Mouse (Mus musculus) kidney, adult 2 months (tissue): ENCODE data around the gene L3mbtl3. TPM values are rescaled to one million over a fixed set of nuclear protein-coding genes. Genes with fewer than 3 reads are reported as not detected.

Source experiments
- DNase-seq: peaks from one replicate; pipeline ENCODE4 v3.0.0; 2021
- H3K27ac ChIP-seq: fragments of 200-500 bp; 2 replicates; pipeline ENCODE4 v1.5.1; 2012; ENCODE audit warnings: low read depth, low read length, control low read depth, inconsistent platforms; ENCODE audit not compliant: insufficient read depth
- H3K27me3 ChIP-seq: fragments of 200-500 bp; replicated peaks from 2 replicates; pipeline ENCODE4 v1.6.1; 2012; ENCODE audit warnings: mild to moderate bottlenecking, moderate library complexity, low read length, inconsistent platforms; ENCODE audit not compliant: control insufficient read depth, insufficient read depth
- H3K36me3 ChIP-seq: fragments of 200-500 bp; 2 replicates; pipeline ENCODE4 v1.6.1; 2012; ENCODE audit warnings: mild to moderate bottlenecking, moderate library complexity, low read length, inconsistent platforms; ENCODE audit not compliant: control insufficient read depth, insufficient read depth
- H3K4me1 ChIP-seq: fragments of 200-500 bp; 2 replicates; pipeline ENCODE4 v1.6.1; 2011; ENCODE audit warnings: low read length; ENCODE audit not compliant: control insufficient read depth, insufficient read depth
- H3K4me3 ChIP-seq: fragments of 200-500 bp; 2 replicates; pipeline ENCODE4 v1.5.1; 2011; ENCODE audit warnings: mild to moderate bottlenecking, low read depth, low read length, control low read depth; ENCODE audit not compliant: insufficient read depth
- CTCF ChIP-seq: fragments of 200-500 bp; conservative IDR thresholded peaks from 2 replicates; pipeline ENCODE4 v1.5.1; 2011; ENCODE audit warnings: low read depth, mild to moderate bottlenecking, control low read depth, low read length, moderate library complexity, mixed read lengths; ENCODE audit not compliant: insufficient read depth, insufficient read length
- POLR2A ChIP-seq: fragments of 200-500 bp; IDR thresholded peaks from one replicate; pipeline ENCODE4 v1.6.1; 2011; ENCODE audit warnings: low read depth, low read length, control low read depth
- WGBS: fragments of 180-500 bp; shearing (Covaris S2); methylation state at CpG from one replicate; pipeline ENCODE4 v1.1.7; 2018; 5-methylcytosine and 5-hydroxymethylcytosine counted together
- polyA plus RNA-seq: library from polyadenylated mRNA; depleted of rRNA; stranded (reverse); fragments of >200 nt; gene quantifications from 2 replicates; pipeline ENCODE4 v1.2.3, GENCODE M21; 2012

L3mbtl3 gene
- polyA plus RNA-seq, 1 experiment: 3.6 TPM

DNA sequence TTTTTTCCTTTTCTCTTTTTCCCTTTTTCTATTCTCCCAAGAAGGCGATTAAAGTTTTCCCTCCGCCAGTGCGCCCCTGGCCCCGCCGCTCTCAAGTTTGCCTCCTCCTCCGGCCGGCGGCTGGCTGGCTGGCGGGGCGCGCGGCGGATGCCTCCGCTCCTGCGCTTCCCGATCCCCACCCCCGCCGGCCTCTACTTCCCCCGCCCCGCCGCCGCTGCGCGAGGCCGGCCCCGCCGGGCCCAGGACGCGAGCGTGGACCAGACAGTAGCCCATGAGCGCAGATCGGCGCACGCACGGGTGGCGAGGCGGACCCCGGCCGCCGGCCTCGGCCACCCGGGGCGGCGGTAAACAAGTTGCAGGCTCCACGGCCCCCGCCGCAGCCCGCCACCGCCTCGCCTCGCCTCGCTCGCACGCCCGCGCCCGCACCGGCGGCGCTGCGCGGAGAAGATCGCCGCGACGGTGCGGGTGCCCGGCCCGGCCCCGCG is 1.8 kb downstream of the L3mbtl3 start:
- peak; percentile 76 for DNase-seq
- peak overlapping the region; percentile 30 for H3K27ac ChIP-seq
- 1% methylated on average over 71 of the region's 71 CpGs for WGBS
- peak overlapping the region; percentile 98 for H3K4me3 ChIP-seq
- no peaks in the 10 kb centered on the region for H3K27me3 ChIP-seq
- no peaks in the 10 kb centered on the region for H3K4me1 ChIP-seq
- H3K36me3 ChIP-seq: no peaks in the 10 kb centered on the region
- TF ChIP-seq POLR2A: no peak
- TF ChIP-seq CTCF: no peak

DNA sequence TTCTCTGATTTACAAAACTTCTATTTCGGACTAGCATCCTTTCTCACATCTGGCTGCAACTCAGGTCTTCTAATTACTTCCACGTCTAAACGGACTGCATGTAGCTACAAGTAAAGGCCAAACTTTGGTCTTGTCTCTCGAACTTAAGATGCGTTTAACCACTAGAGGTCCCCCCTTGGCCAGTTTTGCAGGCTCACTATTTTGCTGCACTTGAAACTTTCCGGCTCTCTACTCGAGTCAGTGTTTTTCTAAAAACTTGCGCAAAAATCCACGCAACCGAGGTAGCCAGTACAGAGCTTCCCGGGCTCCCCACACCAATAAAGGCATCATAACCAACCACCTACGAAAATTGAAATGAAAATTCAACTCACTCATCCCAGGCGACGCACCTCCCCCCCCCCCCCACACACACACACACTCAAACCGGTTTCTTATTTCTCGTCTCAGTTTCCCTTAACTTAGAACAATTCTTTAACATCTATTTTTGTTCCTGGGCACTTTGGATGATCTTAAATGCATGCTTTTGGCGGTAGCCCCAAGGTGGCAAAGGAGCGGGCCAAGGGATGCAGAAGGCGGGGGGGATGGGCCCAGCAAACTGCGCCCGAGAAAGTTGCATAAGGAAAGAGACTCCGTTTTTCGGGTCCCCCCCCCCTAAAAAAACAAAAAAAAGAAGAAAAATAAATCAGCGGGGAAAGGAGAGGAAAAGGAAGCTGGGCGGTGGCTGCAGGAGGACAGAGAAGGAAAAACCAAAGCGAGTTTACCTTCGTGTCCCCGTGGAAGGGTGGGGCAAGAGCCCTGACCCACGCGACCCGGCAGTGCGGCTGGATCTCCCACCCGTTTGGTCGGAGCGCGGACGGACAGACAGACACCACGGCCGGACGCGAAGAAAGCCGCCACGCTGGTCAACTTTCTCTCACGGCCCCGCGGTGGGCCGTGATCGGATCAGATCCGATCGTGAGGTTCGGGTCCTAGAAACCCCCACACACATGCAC is 2.5 kb downstream of the L3mbtl3 start:
- TF ChIP-seq POLR2A: no peak
- peak; percentile 61 for TF ChIP-seq CTCF
- Histone ChIP-seq H3K36me3 (no peaks in the 10 kb centered on the region), H3K27ac (peak overlapping the region; percentile 30; the same call in 1 of the 2 replicates), H3K4me1 (no peaks in the 10 kb centered on the region), H3K4me3 (peak overlapping the region; percentile 98), H3K27me3 (no peaks in the 10 kb centered on the region)
- under 1% methylated on average over 51 of the region's 51 CpGs for WGBS
- DNase-seq: peak; percentile 94

DNA sequence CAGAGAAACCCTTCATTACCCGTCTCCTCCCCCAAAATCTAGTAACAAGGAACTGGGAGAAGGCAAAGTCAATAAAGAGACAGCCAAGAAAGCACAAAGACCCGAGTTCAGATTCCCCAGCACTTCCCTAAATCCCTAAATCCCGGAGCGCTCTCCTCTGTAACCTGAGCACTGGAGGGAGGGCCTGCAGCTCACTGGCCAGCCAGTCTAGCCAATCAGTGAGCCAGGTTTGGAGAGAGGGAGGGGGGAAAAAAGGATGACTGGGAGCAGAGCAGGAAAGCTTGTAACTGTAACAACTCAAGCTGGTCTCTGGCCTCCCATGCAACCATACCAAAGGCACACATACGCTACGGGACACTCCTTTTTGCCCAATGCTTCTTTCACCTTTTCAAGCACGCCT is 4.4 kb downstream of the L3mbtl3 start:
- WGBS: 76% methylated on average over 7 of the region's 7 CpGs
- Histone ChIP-seq H3K4me3 (no peak overlapping the region), H3K27me3 (no peaks in the 10 kb centered on the region), H3K4me1 (no peaks in the 10 kb centered on the region), H3K36me3 (no peaks in the 10 kb centered on the region), H3K27ac (no peak overlapping the region)
- peak; percentile 4 for DNase-seq
- TF ChIP-seq CTCF: no peak
- TF ChIP-seq POLR2A: no peak

DNA sequence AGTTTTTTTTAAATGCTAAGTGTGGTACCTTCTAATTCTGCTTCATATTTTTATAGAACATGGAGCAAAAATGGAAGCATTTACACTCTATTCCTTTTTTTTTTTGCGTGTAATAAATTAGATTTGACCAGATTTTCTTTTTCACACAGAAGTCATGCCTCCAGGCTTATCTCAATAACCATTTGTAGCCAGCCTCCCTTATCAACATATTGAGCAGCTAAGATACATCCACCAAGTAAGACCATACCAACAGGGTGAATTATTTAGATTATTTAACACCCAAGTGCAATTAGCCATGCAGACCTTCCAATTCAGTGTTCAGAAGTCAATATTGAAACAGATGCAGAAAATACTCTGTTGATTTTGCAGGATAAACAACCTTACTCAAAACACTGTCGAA is 10.8 kb downstream of the L3mbtl3 start:
- Histone ChIP-seq H3K27ac (no peak overlapping the region), H3K4me3 (no peak overlapping the region), H3K4me1 (no peaks in the 10 kb centered on the region), H3K27me3 (no peaks in the 10 kb centered on the region), H3K36me3 (no peaks in the 10 kb centered on the region)
- no peak for DNase-seq
- TF ChIP-seq POLR2A: no peak
- TF ChIP-seq CTCF: no peak
- 90% methylated on average over 2 of the region's 2 CpGs for WGBS

DNA sequence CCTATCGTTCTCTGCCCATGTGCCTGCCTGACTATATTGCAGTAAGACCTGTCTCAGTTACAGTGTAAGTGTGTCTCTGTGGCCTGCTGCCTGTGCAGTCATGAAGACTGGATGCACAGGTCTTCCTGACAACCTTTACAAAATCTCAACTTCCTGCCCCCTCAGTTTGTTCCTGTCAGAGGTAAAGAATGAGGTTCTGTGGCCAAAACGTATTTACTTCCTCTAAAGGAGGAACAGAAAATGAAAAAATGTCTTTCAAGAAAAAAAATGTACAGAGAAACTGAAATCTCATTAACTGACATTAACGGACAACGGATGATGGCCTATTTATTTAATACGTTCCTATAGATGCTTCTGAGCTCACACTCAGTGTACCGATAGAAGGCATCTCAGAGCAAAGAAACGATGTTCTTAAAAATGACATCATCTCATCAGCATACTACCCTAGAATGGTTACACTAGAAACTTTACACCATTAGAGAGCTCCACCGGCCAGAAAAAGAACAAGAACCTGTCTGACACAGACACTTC is 11.4 kb downstream of the L3mbtl3 start:
- Histone ChIP-seq H3K36me3 (no peaks in the 10 kb centered on the region), H3K4me3 (no peak overlapping the region)
- 70% methylated on average over 8 of the region's 8 CpGs for WGBS

DNA sequence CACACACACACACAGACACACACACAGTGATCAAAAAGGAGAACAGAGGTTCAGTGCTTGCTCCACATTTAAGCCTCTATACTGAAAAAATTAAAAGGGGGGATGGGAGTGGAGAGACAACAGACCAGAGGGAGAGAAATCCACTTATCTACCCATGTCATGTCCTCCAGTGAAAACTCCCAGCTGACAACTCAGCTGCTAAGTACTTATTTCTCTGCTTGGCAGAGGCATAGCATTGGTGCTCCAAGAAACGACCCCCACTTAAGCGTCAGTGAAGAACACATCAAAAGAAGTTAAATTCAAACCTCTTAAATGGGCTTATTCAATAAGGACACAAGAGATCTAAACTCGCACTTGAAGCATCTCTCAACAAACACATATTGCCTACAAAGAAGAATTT is 12.2 kb downstream of the L3mbtl3 start:
- TF ChIP-seq POLR2A (no peak), CTCF (no peak)
- H3K4me1 ChIP-seq: no peaks in the 10 kb centered on the region
- WGBS: 73% methylated on average over 3 of the region's 3 CpGs

More for the DNA sequence above, 11.4 kb downstream of the L3mbtl3 start:
- Histone ChIP-seq H3K4me1 (no peaks in the 10 kb centered on the region), H3K27ac (no peak overlapping the region), H3K27me3 (no peaks in the 10 kb centered on the region)
- no peak for TF ChIP-seq POLR2A
- no peak for TF ChIP-seq CTCF
- DNase-seq: no peak

DNA sequence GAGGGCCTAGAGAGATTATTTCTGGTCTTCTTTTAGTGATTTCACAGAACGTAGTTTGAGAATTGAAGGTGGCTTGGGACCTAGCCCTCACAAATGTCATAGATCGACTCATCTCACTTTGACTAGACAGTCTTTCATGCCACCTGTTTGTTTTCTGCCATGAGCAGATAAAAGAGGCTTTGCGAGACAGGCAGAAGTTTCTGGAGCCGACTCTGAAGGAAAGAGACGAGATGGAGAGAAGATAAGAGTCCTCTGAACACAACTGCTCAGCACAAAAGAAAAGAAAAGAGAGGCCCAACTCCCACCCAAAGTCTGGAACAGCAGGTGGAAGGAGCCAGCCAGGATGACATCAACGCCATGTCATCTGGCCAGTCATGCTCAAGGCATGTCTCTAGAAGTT is 17.0 kb downstream of the L3mbtl3 start:
- no peak for DNase-seq
- Histone ChIP-seq H3K4me3 (no peak overlapping the region), H3K27ac (no peak overlapping the region), H3K36me3 (no peaks in the 10 kb centered on the region), H3K27me3 (no peaks in the 10 kb centered on the region), H3K4me1 (no peaks in the 10 kb centered on the region)
- 88% methylated on average over 6 of the region's 6 CpGs for WGBS
- TF ChIP-seq CTCF (no peak), POLR2A (no peak)

More for the DNA sequence above, 12.2 kb downstream of the L3mbtl3 start:
- no peak overlapping the region for H3K27ac ChIP-seq
- H3K27me3 ChIP-seq: no peaks in the 10 kb centered on the region
- no peaks in the 10 kb centered on the region for H3K36me3 ChIP-seq
- H3K4me3 ChIP-seq: no peak overlapping the region
- no peak for DNase-seq
